Mouse (Mus musculus) cerebellum, adult 11 months (tissue): ENCODE measurements around the gene Osbpl10.

ENCODE experiments used
- DNase-seq: peaks from one replicate; pipeline ENCODE4 v3.0.0; 2022

Osbpl10 gene

DNA sequence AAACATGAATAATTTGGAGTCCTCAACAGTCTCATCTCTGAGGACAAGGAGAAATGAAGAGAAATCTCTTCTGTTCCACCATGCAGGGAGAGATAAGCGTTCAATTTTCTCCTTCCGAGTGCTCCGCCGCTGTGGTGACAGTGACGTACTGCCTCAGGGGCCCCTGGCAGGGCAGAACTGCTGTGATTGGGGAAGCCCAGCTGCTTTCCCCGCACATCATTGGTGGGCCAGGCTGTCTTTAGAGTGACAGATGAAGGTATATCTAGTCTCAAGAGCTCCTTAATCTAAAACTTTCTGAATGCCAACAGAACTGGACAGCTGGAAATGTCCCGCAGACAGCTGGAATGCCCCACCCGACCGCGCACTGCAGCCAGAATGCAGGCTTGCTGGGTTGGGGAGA, 118.1 kb downstream of the Osbpl10 start:
- no peak for DNase-seq

DNA sequence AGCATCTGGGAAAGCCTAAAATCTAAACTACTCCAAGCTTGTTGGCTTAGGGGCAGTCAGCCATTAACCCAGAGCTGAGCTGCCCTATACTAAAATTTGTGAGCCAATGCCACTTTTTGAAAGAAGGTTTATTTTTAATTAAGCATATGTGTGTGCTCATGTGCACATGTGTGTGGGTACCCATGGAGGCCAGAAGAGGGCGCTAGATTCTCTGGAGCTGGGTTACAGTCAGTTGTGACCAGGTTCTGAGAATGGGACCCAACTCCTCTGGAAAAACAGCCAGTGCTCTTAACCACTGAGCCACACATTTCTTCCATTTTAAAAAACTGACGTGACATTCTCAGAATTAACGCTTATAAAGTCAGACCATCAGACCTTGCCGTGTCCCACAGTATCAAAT, 119.0 kb downstream of the Osbpl10 start:
- DNase-seq: no peak

GRCm38 (mm10) chr9:115100181-115100915, 122.0 kb downstream of the Osbpl10 start:
- no peak for DNase-seq

DNA sequence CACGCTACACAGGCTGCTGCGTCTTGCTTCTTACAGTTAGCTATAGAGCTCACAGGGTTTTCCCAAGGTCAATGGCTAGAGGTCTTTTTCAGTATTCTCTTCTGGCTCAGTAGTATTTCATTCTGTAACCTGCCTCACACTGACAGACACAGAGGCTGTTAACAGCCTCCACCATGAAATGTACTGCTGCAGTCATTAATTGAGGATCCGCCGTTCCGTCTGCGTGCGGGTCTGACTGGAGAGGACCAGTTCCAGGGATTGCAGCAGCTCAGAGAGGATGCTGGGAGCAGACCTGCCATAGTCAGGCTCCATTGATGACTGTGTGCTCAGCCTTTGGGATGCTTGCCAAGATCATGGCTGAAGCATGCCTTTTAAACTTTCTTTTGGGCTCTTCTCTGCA, 129.1 kb downstream of the Osbpl10 start:
- no peak for DNase-seq

GRCm38 (mm10) chr9:115110655-115111054, 132.3 kb downstream of the Osbpl10 start:
- no peak for DNase-seq

GRCm38 (mm10) chr9:115117314-115117713, 138.9 kb downstream of the Osbpl10 start:
- DNase-seq: no peak

- no peak for DNase-seq
These were observed 141.9 kb downstream of the Osbpl10 start for GRCm38 (mm10) chr9:115120276-115120675.

GRCm38 (mm10) chr9:115120678-115121224, 142.4 kb downstream of the Osbpl10 start:
- peak; percentile 11 for DNase-seq

- DNase-seq: no peak
These were observed 149.0 kb downstream of the Osbpl10 start for GRCm38 (mm10) chr9:115127342-115127741.

DNA sequence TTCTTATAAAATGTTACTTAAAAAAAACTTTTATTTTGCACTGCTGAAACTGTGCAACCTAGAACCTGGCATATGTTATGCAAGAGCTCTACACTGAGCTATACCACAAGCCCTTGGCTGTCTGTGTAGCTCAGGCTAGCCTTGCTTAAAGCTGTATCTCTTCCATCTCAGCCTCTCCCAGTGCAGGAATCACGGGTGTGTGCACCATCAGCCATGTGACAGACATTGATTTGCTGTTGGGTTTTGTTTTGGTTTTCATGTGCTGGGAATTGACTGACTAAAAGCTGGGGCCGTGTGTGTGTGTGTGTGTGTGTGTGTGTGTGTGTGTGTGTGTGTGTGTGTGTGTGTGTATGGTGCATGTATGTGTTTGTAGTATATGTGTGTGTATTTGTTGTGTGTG, 155.6 kb downstream of the Osbpl10 start:
- DNase-seq: no peak

DNA sequence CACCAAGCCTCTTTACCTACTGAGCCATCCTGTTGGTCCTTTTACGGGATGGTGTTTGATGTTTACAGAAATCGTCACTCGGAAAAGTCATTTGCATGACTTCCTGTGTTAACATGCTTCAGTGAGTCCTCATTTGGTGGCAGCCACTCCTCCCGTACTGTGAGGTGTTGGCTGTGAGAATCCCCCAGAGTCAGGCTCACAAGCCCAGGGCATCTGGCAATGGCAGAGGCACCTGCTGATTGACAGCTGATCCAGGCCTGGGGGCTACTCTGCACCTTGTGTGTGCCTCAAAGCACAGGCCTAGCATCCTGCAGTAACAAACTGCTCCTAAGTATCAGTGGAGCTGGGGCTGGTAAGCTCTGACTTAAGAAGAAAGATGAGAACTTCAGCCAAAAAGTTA, 156.4 kb downstream of the Osbpl10 start:
- no peak for DNase-seq

GRCm38 (mm10) chr9:115135352-115135751, 157.0 kb downstream of the Osbpl10 start:
- DNase-seq: no peak

DNA sequence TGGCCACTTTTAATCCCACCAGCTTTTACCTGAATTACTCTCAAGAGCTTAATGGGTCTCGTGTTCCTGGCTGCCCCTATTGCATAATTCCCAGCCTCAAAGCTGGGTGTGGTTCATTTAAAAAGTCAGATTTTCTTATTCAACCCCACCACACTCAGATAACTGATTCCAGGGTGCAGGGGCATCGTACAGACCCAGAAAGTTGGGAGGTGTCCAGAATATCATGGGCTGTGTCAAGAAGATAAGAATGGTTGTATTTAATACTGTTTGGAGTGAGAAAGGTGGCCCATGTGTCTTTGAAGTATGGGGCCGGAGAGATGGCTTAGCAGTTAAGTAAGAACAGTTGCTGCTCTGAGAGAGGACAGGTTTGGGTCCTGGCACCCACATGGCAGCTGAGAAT, 159.5 kb downstream of the Osbpl10 start:
- DNase-seq: no peak

DNA sequence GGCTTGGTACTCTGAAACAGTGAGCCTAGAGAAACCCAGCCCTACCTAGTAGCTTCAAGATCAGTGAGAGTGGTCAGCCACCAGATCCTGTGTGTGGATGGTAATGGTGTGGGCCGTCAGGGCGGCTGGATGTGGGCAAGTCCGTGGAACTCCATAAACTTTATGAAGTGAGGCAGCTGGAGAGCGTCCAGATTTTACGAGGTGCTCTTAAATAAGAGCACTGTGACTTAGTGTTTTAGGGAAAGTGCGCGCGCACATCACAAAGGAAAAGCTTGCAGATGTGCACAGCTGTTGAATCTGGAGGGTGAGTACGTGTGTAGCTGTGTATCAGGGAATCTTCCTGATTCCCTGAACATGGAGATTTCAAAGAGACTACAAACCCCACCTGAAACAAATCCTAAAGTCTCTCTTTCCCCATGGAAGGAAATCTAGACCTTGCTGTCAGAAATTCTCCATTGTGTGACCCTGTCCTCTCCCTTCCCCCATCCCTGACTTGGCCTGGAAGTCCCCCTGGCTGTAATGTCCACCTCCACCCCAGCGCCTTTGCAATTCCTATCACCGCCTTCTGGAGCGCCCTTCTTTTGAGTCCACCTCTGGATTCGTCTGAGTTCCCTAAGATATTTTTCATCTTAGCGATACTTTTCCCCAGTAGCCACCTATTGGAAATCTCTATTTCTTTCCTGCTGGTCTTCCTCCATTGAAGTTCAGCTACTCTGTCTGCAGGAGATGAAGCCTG, 161.4 kb downstream of the Osbpl10 start:
- no peak for DNase-seq

DNA sequence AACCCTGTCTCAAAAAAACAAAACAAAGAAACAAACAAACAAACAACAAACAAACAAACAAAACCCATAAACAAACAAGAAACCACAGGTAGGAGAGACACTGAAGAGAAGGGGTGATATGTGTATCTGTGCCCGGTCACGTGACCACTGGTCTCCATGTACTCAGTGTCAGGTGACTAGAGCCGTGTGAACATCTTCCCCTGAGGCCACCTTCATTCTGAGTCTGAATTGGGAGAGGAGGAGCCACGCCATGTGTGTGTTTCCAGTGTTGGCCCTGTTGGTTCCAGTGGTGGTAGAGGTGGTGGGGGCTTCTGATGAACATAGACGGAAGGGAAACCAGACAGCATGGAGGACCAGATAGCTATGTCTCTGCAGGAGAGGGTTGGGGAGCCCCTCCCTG, 168.8 kb downstream of the Osbpl10 start:
- no peak for DNase-seq

DNA sequence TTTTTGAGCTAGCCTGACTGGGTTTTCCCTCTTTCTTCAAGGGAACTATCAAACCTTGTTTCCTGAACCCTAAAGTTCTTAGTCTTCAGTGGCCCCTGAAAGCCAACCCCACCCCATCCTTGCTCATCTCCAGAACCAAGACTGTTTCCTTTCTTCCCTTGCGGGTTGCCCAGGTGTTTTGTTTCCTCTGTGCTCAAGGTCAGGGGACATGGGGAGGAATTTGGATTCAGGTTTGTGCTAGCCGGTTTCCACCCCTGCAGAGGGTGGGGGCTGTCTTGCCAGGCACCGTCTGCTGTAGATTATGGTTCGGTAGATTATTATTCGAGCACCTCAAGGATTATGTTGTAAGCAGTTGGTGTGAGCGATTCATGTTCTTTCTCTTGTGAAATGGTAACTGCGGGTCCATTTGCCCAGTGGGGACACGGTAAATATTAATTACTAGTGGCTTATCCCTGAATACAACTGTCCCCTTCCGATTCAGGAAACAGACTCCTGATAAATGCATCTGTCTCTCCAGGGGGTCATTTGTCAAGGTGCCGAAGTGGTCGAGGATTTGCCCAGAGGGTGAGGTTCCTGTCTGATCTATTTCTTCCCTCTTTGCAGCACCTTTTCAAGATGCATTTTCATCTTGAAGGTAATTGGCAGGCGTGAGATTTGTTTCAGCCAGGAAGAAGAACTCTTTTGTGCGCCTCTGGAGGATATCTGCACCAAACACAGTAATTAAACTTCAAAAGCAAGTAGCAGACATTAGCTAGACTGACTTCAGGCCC, 169.4 kb downstream of the Osbpl10 start:
- no peak for DNase-seq

GRCm38 (mm10) chr9:115149011-115149756, 170.8 kb downstream of the Osbpl10 start:
- no peak for DNase-seq

GRCm38 (mm10) chr9:115161591-115161990, 183.2 kb downstream of the Osbpl10 start:
- DNase-seq: no peak

DNA sequence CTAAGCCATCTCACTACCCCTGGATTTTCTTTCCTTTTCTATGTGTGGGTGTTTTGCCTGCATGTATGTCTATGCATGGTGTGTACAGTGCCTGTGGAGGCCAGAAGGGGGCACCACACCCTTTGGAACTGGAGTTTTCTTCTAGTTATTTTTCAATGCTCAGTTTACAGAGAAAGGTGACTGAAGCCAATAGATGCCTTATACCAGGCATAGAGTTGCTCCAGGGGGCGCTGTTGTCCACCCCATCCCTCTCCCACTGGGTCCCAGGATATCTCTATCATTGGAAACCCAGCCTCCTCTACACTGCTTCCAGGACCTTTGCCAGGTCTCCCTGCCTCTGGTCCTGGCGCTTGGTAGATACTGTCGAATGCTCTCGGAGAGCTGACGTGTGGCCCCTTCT, 184.7 kb downstream of the Osbpl10 start:
- no peak for DNase-seq

DNA sequence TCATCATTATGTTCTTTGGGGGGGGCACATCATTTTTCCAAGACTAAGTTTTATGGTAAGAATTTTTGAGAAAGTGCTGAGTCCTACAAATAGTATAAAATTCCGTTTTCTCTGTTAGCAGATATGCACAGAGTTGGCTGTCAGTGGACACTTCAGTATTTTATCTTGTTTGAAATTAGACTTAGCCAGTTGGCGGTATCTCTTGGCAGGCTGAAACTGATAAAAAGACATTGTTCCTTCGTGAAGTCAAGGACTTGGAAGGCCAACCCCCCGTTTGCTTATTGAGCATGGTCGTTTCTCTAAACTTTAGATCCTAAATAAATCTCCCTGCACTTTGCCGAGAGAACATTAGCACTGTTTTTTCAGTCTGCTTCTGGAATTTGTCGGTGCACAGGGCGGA, 185.3 kb downstream of the Osbpl10 start:
- no peak for DNase-seq

- no peak for DNase-seq
These were observed 186.0 kb downstream of the Osbpl10 start for GRCm38 (mm10) chr9:115164351-115164750.

GRCm38 (mm10) chr9:115165996-115166395, 187.6 kb downstream of the Osbpl10 start:
- DNase-seq: no peak

GRCm38 (mm10) chr9:115169591-115169990, 191.2 kb downstream of the Osbpl10 start:
- DNase-seq: no peak
